Mouse (Mus musculus): ENCODE measurements around the gene Ncapg. TPM values are rescaled to one million over a fixed set of nuclear protein-coding genes. Genes with fewer than 3 reads are reported as not detected.

Ncapg gene
- polyA plus RNA-seq, 1 experiment from 2014 or later: 4.9 TPM

Other genes with a start within 250 kb of the Ncapg start
- 49.5 to 98.6 TPM (median 74.1 TPM) in 3 replicates for gene Qdpr, start 219.7 kb upstream of the Ncapg start, polyA plus RNA-seq (2018)
- gene Clrn2, start 216.2 kb upstream of the Ncapg start, polyA plus RNA-seq (2018): not detected in 3 replicates
- 26.4 to 39.3 TPM (median 31.1 TPM) in 3 replicates for gene Lap3, start 176.5 kb upstream of the Ncapg start, polyA plus RNA-seq (2018)
- gene Med28, start 149.7 kb upstream of the Ncapg start, polyA plus RNA-seq (2018): 26.4 to 107 TPM (median 93.5 TPM) in 3 replicates
- not detected in 3 replicates for gene Fam184b, start 30.3 kb upstream of the Ncapg start, polyA plus RNA-seq (2018)
- 8.6 to 13.8 TPM (median 11.7 TPM) in 3 replicates for gene Lcorl, start 187.7 kb downstream of the Ncapg start, polyA plus RNA-seq (2018)

Data from macrophage (primary cell).